Mouse (Mus musculus) embryo, embryonic 9.5 days (tissue): ENCODE measurements at regions not wholly inside any gene's neighbourhood (a gene's known extent, or its start where the extent isn't known, plus 50 kb on each side); places are given as distances from the start of the nearest gene placed in this dataset.

Experiments used
- DNase-seq: peaks from one replicate; pipeline ENCODE4 v3.0.0-alpha.2; 2017; ENCODE audit errors: extremely low spot score

DNA sequence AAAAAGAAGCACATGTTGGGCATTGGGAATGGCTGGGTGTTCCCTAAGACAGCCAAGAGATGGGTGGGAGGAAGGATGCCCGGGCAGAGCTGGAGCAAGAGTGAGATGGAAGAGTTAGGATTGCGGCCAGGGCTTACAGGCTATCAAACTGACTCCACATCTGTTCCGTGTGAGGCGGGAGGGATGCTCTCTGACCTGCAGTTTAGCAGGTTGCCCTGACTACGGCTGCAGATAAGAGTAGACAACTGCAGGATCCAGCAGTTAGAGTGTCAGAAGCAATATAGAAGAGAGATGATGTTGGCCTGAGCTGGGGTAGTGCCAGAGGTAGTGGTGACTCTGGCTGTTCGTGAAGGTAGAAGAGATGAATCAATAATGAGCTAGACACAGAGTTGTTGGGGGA, 61.6 kb upstream of the Syt6 start:
- no peak for DNase-seq

DNA sequence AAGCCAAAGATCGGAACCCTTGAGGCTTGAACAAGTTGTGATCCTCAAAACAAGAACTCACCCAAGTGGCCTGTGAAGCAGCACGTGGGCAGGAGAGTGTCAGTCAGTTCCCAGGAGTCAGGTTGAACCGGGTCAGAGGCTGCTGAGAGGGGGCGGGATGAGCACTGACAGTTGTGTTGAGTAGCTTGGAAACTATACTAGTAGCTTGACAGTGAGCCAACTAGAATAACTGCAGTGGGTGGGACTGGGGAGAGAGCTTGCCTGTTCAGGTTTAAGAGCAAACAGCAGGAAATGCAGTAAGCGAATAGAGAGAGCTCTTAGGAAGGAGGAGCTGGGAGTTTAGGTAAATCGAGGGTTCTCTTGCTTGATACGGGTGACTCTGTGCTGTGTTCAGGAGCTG, 61.0 kb upstream of the Syt6 start:
- DNase-seq: no peak

DNA sequence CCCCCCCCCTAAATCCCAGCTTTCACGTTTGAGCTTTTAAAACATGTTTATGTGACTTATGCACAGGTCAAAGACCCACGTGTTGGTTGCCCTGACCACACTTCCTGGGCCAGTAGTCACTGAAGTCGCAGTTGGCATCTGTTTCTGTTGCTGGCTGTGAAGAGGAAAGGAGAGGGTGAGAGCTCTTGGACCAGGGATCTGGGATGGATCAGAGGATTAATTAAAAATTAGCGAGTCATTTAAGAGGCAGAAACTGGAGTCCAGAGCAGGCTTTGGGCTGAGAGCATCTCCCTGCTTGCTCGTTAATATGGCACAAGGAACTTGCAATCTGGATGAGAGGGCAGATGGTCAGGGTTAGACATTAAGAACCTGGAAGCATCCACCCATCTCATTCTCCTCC, 59.1 kb upstream of the Syt6 start:
- DNase-seq: no peak

DNA sequence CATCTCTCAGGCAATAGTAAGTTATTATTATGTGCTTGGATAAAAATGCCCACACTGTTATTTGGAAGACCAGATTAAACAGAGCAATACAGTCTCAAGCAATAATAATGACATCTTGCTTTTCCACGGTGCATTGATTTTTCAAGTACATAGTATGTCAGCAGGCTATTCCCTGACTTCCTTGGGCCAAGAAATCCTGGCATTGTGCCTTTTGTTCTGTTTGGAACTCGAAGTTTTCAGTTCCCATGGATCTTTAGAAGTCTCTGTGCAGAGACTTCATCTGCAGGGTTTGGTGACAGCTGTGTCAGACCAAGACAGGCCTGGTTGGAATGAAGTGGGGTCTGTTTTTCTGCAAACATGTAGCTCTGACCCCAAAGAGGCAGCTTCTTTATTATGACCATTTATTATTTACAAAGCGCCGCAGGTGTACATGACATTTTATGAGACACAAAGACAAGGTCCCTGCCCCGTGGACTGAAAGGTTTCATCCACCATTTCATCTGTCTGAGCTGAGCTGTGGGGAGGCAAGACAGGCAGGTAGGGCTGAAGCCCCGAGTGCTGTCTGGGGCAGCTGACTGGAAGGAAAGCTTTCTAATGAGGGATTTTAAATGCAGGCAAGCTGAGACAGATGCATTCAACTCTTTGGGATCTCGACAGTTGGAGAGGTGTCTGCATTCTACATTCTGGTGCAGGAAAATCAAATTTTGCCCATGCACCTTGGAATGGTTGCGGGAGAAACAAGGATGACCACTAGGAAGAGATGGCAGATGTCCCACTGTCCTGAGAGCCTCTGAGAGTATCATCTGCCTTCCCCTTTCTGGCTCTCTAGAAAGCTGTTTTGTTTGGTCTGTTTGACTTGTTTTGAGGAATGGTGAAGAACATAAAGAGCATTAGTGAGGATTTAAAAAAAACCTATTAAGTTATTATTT, 57.4 kb upstream of the Syt6 start:
- DNase-seq: no peak

DNA sequence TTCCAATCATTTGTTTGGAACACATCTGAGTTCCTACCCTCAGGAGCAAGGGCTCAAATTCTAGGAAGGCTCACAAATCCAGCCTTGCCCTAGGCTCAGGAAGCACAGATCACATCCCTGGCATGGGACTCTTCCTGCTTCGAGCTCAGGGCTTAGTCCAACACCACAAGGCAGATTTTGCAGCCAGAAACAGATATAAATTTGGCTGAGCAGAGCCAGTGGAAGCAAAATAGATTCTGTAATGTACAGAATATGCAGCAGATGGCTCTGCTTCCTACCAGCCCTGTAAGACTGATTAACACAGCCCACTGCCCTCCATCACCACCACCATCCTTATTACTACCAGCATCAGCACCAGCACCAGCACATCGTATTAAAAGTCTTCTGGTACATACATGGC, 56.4 kb upstream of the Syt6 start:
- DNase-seq: no peak
